Mouse (Mus musculus): Measurements from ENCODE around the gene Slc2a9. TPM values are rescaled to one million over a fixed set of nuclear protein-coding genes. Genes with fewer than 3 reads are reported as not detected.

The Slc2a9 gene
- polyA plus RNA-seq (2015; fragmentation: Nextera tagmentation; extraction: Ambion mirVana): 2.3 and 2.6 TPM in 2 replicates

DNA sequence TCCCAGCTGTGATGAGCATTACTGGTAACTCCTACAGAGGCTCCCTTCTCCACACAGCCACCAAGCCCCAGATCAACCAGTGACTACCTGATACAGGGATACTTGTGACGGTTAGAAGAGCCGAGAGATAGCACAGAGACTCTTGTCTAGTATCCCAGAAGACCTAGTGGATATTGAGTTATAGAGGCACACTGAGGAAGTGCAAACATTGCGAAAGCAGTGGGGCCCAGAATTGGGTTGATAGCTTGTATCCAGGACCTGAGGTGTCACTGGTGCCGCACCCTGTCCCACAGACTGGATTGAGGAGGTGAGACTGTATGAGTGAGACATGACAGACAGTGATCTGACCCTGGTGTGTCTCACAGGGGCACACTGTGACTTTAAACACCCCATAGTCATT lies at the start of gene Slc2a9:
TSS of gene Slc2a9 (minus strand) at position 152 of the 400 bp plus-strand sequence.
- Histone ChIP-seq H3K4me2 (peak within 1 kb of the TSS; percentile 27), H3K27me3 (no peaks in the 10 kb centered on the region), H3K27ac (replicated peaks) (peak within 1 kb of the TSS; percentile 92), H3K4me1 (replicated peaks) (peaks cover 90% of the 10 kb centered on the region), H3K9ac (no peak within 1 kb of the TSS), H3K36me3 (replicated peaks) (no peaks in the 10 kb centered on the region), H3K4me3 (replicated peaks) (peak within 1 kb of the TSS; percentile 24), H3K9me3 (replicated peaks) (no peaks in the 10 kb centered on the region)
- ATAC-seq (ENCODE audit: insufficient read depth): no peak
- 31% methylated on average over 4 of the region's 4 CpGs for WGBS (ENCODE audit: insufficient replicate concordance)

- Histone ChIP-seq H3K4me1 (replicated peaks) (peaks cover 16% of the 10 kb centered on the region; the same call in 1 of the 2 replicates), H3K27me3 (no peaks in the 10 kb centered on the region), H3K9ac (no peak overlapping the region), H3K36me3 (replicated peaks) (peaks cover 94% of the 10 kb centered on the region), H3K27ac (replicated peaks) (no peak overlapping the region), H3K4me2 (no peak overlapping the region), H3K4me3 (replicated peaks) (no peak overlapping the region), H3K9me3 (replicated peaks) (no peaks in the 10 kb centered on the region)
- ATAC-seq (ENCODE audit: insufficient read depth): no peak
- WGBS (ENCODE audit: insufficient replicate concordance): 83% methylated on average over 3 of the region's 3 CpGs
Observed at GRCm38 (mm10) chr5:38552615-38553014, 49.7 kb upstream of the Slc2a9 start.

DNA sequence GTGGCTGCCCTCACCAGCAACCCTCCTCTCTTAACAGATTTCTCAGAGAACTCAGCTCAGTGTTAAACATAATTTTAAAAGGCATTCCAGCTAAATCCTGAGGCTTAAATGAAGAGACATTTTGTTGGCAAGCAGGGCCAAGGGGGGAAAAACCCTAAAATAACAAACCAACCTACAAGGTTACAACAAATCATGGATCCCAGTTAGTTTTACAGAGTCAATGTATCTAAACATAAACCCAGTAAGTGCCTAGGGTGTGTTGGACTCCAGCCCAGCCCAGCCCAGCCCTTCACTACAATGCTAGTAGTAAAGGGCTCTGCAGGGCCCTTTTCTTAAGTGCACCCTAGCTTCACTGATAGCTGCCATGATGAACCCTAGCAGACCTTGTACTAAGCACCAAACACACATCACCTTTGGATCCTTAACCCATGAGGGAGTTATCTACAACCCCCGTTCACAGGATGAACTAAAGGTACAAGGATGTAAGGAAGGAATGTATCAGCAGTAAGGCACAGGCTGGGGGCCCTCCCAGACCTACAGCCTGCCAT lies 47.4 kb upstream of the Slc2a9 start:
- Histone ChIP-seq H3K4me3 (replicated peaks) (no peak overlapping the region), H3K27me3 (no peaks in the 10 kb centered on the region), H3K9me3 (replicated peaks) (no peaks in the 10 kb centered on the region), H3K27ac (replicated peaks) (peak overlapping the region; percentile 19; the same call in 1 of the 2 replicates), H3K36me3 (replicated peaks) (peaks cover 99% of the 10 kb centered on the region), H3K9ac (no peak overlapping the region), H3K4me1 (replicated peaks) (peaks cover 12% of the 10 kb centered on the region; the same call in 1 of the 2 replicates), H3K4me2 (no peak overlapping the region)
- ATAC-seq (ENCODE audit: insufficient read depth): no peak
- WGBS (ENCODE audit: insufficient replicate concordance): 66% methylated on average over 1 of the region's 1 CpGs

DNA sequence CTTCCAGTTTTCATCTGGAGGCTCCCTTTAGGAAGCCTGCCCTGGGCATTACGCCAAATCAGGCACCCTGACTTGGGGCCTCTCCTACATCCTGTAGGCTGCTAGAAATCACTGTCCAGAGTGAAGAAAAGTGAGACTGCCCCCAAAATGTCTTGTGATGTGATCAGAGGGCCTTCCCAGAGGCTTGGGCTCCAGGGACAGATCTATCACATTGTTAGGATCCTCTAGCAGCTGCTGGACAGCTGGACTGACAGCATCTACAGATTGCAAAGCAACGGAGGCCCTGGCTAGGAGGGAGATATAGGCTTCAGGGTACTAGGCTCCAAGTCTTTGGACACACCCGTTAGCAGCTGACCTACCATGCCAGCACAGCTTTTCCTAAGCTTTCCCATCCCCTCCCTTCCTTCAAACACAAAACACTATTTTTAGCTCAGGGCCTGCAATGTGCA lies 46.5 kb upstream of the Slc2a9 start:
- Histone ChIP-seq H3K4me1 (replicated peaks) (peaks cover 8% of the 10 kb centered on the region; the same call in 1 of the 2 replicates), H3K36me3 (replicated peaks) (peaks cover 99% of the 10 kb centered on the region), H3K27me3 (no peaks in the 10 kb centered on the region), H3K9ac (no peak overlapping the region), H3K4me3 (replicated peaks) (no peak overlapping the region), H3K27ac (replicated peaks) (no peak overlapping the region), H3K4me2 (no peak overlapping the region), H3K9me3 (replicated peaks) (no peaks in the 10 kb centered on the region)
- WGBS (ENCODE audit: insufficient replicate concordance): 83% methylated on average over 3 of the region's 3 CpGs
- ATAC-seq (ENCODE audit: insufficient read depth): no peak

DNA sequence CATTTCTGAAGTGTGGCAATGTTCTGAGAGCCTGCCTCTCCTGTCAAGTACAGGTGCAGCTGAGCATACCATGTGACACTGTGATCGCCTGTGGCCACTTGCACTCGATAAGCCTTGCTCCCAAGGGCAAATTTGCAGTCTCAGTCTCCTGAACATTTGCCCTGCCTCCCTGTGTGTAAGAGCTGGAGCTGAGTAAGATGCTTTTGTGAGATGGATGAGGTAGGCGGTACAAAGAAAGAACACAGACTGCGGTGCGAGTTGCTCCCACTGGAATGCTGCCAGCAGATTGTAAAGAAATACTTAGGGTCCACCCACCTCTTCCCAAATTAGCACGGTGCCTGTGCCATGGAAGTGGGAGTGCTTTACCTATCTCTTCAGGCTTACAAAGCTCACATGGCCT lies 44.4 kb upstream of the Slc2a9 start:
- Histone ChIP-seq H3K4me2 (no peak overlapping the region), H3K36me3 (replicated peaks) (peaks cover 99% of the 10 kb centered on the region), H3K27me3 (no peaks in the 10 kb centered on the region), H3K4me1 (replicated peaks) (no peaks in the 10 kb centered on the region), H3K27ac (replicated peaks) (no peak overlapping the region), H3K4me3 (replicated peaks) (no peak overlapping the region), H3K9me3 (replicated peaks) (no peaks in the 10 kb centered on the region), H3K9ac (no peak overlapping the region)
- WGBS (ENCODE audit: insufficient replicate concordance): 81% methylated on average over 6 of the region's 6 CpGs
- ATAC-seq (ENCODE audit: insufficient read depth): no peak

- no peak overlapping the region for H3K27ac ChIP-seq (replicated peaks)
- H3K4me2 ChIP-seq: no peak overlapping the region
- WGBS (ENCODE audit: insufficient replicate concordance): 63% methylated on average over 5 of the region's 5 CpGs
- no peak for ATAC-seq (ENCODE audit: insufficient read depth)
- no peaks in the 10 kb centered on the region for H3K4me1 ChIP-seq (replicated peaks)
- no peak overlapping the region for H3K4me3 ChIP-seq (replicated peaks)
- peaks cover 99% of the 10 kb centered on the region for H3K36me3 ChIP-seq (replicated peaks)
- H3K27me3 ChIP-seq: no peaks in the 10 kb centered on the region
- no peaks in the 10 kb centered on the region for H3K9me3 ChIP-seq (replicated peaks)
- no peak overlapping the region for H3K9ac ChIP-seq
Observed at GRCm38 (mm10) chr5:38544423-38545415, 41.8 kb upstream of the Slc2a9 start.

DNA sequence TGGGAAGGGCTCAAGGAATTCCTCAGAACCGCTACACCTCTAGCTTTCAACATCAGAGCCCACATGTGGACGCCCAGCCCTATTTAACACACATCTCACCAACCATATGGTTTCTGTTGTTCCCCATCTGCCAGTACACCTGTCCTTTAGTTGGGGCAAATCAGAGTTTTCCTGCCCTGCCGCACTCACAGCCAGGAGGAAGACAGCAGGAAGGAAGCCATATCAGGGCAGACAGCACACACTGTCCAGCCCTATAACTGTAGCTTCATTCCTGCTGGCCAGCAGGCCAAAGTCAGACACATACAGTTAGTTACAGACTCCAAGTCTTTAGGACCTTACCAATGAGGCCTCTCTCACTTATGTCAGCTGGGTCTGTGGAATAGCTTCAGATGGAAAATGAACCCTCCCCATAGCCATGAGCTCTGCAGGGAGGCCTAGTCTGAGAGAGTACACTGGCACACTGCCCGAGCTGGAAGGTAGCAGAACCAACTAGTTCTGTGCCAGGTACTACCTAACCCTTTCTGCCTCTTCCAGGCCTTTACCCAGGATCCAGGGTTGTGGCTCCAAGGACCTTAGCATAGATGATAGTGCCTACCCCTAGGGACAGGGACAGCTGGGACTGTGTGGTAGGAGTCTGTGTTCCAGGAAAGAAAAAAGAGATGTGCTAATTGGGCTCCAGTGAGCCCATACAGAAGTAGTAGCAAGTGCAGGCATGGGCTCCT lies 40.7 kb upstream of the Slc2a9 start:
- Histone ChIP-seq H3K4me2 (no peak overlapping the region), H3K27me3 (no peaks in the 10 kb centered on the region), H3K36me3 (replicated peaks) (peaks cover 99% of the 10 kb centered on the region), H3K9ac (no peak overlapping the region), H3K4me1 (replicated peaks) (no peaks in the 10 kb centered on the region), H3K9me3 (replicated peaks) (no peaks in the 10 kb centered on the region), H3K4me3 (replicated peaks) (no peak overlapping the region), H3K27ac (replicated peaks) (no peak overlapping the region)
- no peak for ATAC-seq (ENCODE audit: insufficient read depth)
- WGBS (ENCODE audit: insufficient replicate concordance): 70% methylated on average over 4 of the region's 4 CpGs

GRCm38 (mm10) chr5:38541728-38542127 lies 38.8 kb upstream of the Slc2a9 start:
- no peak for ATAC-seq (ENCODE audit: insufficient read depth)
- 70% methylated on average over 3 of the region's 3 CpGs for whole genome bisulfite sequencing (ENCODE audit: insufficient replicate concordance)
- Histone ChIP-seq H3K4me1 (replicated peaks) (no peaks in the 10 kb centered on the region), H3K27ac (replicated peaks) (no peak overlapping the region), H3K9ac (no peak overlapping the region), H3K27me3 (no peaks in the 10 kb centered on the region), H3K9me3 (replicated peaks) (no peaks in the 10 kb centered on the region), H3K4me2 (no peak overlapping the region), H3K36me3 (replicated peaks) (peaks cover 100% of the 10 kb centered on the region), H3K4me3 (replicated peaks) (no peak overlapping the region)

GRCm38 (mm10) chr5:38540898-38541297 lies 38.0 kb upstream of the Slc2a9 start:
- 75% methylated on average over 1 of the region's 1 CpGs for WGBS (ENCODE audit: insufficient replicate concordance)
- Histone ChIP-seq H3K27me3 (no peaks in the 10 kb centered on the region), H3K4me2 (no peak overlapping the region), H3K27ac (replicated peaks) (no peak overlapping the region), H3K9me3 (replicated peaks) (no peaks in the 10 kb centered on the region), H3K9ac (no peak overlapping the region), H3K4me1 (replicated peaks) (no peaks in the 10 kb centered on the region), H3K4me3 (replicated peaks) (no peak overlapping the region), H3K36me3 (replicated peaks) (peaks cover 100% of the 10 kb centered on the region)
- no peak for ATAC-seq (ENCODE audit: insufficient read depth)

- Histone ChIP-seq H3K4me2 (no peak overlapping the region), H3K27ac (replicated peaks) (no peak overlapping the region), H3K9me3 (replicated peaks) (no peaks in the 10 kb centered on the region), H3K9ac (no peak overlapping the region), H3K4me3 (replicated peaks) (no peak overlapping the region), H3K27me3 (no peaks in the 10 kb centered on the region), H3K36me3 (replicated peaks) (peaks cover 100% of the 10 kb centered on the region), H3K4me1 (replicated peaks) (no peaks in the 10 kb centered on the region)
- ATAC-seq (ENCODE audit: insufficient read depth): no peak
- 75% methylated on average over 8 of the region's 8 CpGs for WGBS (ENCODE audit: insufficient replicate concordance)
Observed at GRCm38 (mm10) chr5:38538508-38538907, 35.6 kb upstream of the Slc2a9 start.

DNA sequence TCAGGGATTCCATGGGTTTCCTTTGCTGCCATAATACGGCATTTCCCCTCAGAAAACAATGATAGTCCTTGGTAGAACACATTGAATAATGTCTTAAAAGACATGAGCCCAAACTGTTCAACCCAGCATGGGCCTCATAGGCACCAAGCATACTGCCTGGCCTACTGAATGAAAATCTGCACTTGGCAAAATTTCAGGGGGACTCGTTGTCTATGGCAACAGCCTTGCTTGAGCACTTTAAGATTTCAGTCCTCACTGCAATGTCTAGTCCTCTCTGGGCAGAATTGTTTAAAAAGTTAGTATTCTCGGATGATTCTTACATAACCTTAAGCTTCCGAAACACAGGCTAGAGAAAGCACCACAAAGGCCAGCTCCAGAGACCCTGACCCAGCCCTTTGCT lies 34.9 kb upstream of the Slc2a9 start:
- no peak overlapping the region for H3K4me3 ChIP-seq (replicated peaks)
- WGBS (ENCODE audit: insufficient replicate concordance): 71% methylated on average over 4 of the region's 4 CpGs
- no peak overlapping the region for H3K9ac ChIP-seq
- ATAC-seq (ENCODE audit: insufficient read depth): no peak
- H3K4me2 ChIP-seq: no peak overlapping the region
- no peak overlapping the region for H3K27ac ChIP-seq (replicated peaks)
- H3K36me3 ChIP-seq (replicated peaks): peaks cover 98% of the 10 kb centered on the region
- H3K4me1 ChIP-seq (replicated peaks): no peaks in the 10 kb centered on the region
- no peaks in the 10 kb centered on the region for H3K27me3 ChIP-seq
- no peaks in the 10 kb centered on the region for H3K9me3 ChIP-seq (replicated peaks)

All from liver, embryonic 15.5 days (tissue).